Mouse (Mus musculus): ENCODE results near the gene Gtf3c6. TPM values are rescaled to one million over a fixed set of nuclear protein-coding genes. Genes with fewer than 3 reads are reported as not detected.
A peak's percentile ranks its signal among the peaks of the same experiment; 100 is the strongest.

The Gtf3c6 gene
- total and polyA plus RNA-seq, 3 experiments, result 32.5 to 107 (median 32.7) TPM

DNA sequence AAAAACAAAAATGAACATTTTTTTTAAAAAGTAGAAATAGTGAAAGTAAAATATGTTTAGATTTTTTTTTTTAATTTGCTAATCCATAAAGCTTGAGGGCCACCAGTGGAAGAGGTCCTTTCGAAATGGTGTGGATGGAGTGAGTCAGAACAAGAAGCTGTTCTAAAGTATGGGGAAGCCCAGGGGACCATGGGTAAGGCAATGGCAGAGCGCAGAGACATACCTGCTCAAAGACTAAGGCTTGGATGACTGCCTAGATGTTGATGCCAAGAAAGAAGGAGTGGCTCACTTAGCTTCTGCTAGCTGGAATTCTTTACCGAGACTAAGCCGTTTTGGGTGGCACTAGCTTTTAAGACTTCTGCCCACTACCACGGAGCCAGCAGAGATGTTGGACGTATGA lies 4.3 kb upstream of the Gtf3c6 start:
- Histone ChIP-seq H3K9me3 (replicated peaks; ENCODE audit: low read length) (no peaks in the 10 kb centered on the region), H3K27ac (ENCODE audit: insufficient read depth, low read depth) (peak overlapping the region; percentile 73), H3K36me3 (replicated peaks in 1 of 2; ENCODE audit: control insufficient read depth in 1 of 2, insufficient read depth in 1 of 2, low read length in 1 of 2) (no peaks in the 10 kb centered on the region), H3K4me1 (ENCODE audit: control insufficient read depth in 1 of 2, insufficient read depth in 2 of 2) (peaks cover 4 to 20% of the 10 kb centered on the region in 2 experiments; a peak in 3 of 4 replicates), H3K4me2 (ENCODE audit: insufficient read depth, low read depth, poor library complexity, severe bottlenecking) (peak overlapping the region; percentile 93), H3K27me3 (replicated peaks) (no peaks in the 10 kb centered on the region), H3K79me2 (replicated peaks; ENCODE audit: control insufficient read depth, extremely low read depth, insufficient read depth, poor library complexity, severe bottlenecking) (no peaks in the 10 kb centered on the region), H3K9ac (ENCODE audit: insufficient read depth, low read depth) (peak overlapping the region; percentile 80), H3K4me3 (replicated peaks in 1 of 3; ENCODE audit: low read depth in 2 of 3, low read length in 2 of 3, poor library complexity in 1 of 3) (peak overlapping the region in 1 of 3 experiments; percentile 52)
- in situ Hi-C loops (cut with MboI; ENCODE audit: low pct_ligation_motif_present, low pct_unique_long_range_greater_than_20kb, low sequenced_read_pairs), result no loop called here
- DNase-seq (ENCODE audit: extremely low read depth), result no peak
- peak; percentile 80 for TF ChIP-seq IRF4 (IDR thresholded peaks at IDR 0.05; ENCODE audit: low read depth, low read length)
- no peak for TF ChIP-seq USF1 (IDR thresholded peaks at IDR 0.05; ENCODE audit: low read depth, low read length)
- dilution Hi-C loops (cut with MboI; ENCODE audit: extremely low pct_ligation_motif_present, extremely low pct_unique_long_range_greater_than_20kb, low sequenced_read_pairs), result no loop called here

DNA sequence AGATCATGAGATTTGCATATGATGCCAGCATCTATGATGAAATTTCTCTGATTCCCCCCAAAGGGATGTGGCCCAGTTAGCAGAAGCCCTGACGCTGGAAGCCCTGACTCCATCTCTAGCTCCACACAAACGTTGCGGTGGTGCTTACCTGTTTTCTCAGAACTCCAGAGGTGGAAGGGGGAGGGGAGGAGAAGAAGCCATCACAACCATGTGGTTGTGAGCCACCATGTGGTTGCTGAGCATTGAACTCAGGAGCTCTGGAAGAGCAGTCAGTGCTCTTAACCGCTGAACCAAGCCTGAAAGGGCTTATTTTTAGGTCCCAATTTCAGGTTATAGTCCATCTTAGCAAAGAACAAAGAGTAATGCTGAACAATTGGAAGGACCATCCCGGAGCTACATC lies 2.4 kb upstream of the Gtf3c6 start:
- dilution Hi-C loops (cut with MboI; ENCODE audit: extremely low pct_ligation_motif_present, extremely low pct_unique_long_range_greater_than_20kb, low sequenced_read_pairs), result no loop called here
- H3K27me3 ChIP-seq (replicated peaks), result no peaks in the 10 kb centered on the region
- TF ChIP-seq IRF4 (IDR thresholded peaks at IDR 0.05; ENCODE audit: low read depth, low read length), result no peak
- TF ChIP-seq JUND (conservative IDR thresholded peaks at IDR 0.05; ENCODE audit: low read depth, low read length), result no peak
- TF ChIP-seq POLR2A (IDR thresholded peaks at IDR 0.05; ENCODE audit: low read depth, low read length), result no peak
- 0 out of 2 replicates have a peak, but pooled peaks have one; percentile 16 for TF ChIP-seq CHD2 (IDR thresholded peaks at IDR 0.05; ENCODE audit: low read length)
- peak; percentile 62; the same call in 1 of the 2 replicates for TF ChIP-seq MYC (IDR thresholded peaks at IDR 0.05; ENCODE audit: low read depth, low read length)
- no peak overlapping the region for H3K4me3 ChIP-seq (replicated peaks in 1 of 3; ENCODE audit: low read depth in 2 of 3, low read length in 2 of 3, poor library complexity in 1 of 3)
- H3K36me3 ChIP-seq (replicated peaks in 1 of 2; ENCODE audit: control insufficient read depth in 1 of 2, insufficient read depth in 1 of 2, low read length in 1 of 2), result peaks cover 0 to 4% of the 10 kb centered on the region in 2 experiments
- H3K79me2 ChIP-seq (replicated peaks; ENCODE audit: control insufficient read depth, extremely low read depth, insufficient read depth, poor library complexity, severe bottlenecking), result no peaks in the 10 kb centered on the region
- H3K4me2 ChIP-seq (ENCODE audit: insufficient read depth, low read depth, poor library complexity, severe bottlenecking), result no peak overlapping the region
- no peak for DNase-seq (ENCODE audit: extremely low read depth)
- no peak overlapping the region for H3K27ac ChIP-seq (ENCODE audit: insufficient read depth, low read depth)
- peaks cover 8 to 28% of the 10 kb centered on the region in 2 experiments for H3K4me1 ChIP-seq (ENCODE audit: control insufficient read depth in 1 of 2, insufficient read depth in 2 of 2)
- H3K9me3 ChIP-seq (replicated peaks; ENCODE audit: low read length), result no peaks in the 10 kb centered on the region
- H3K9ac ChIP-seq (ENCODE audit: insufficient read depth, low read depth), result no peak overlapping the region
- in situ Hi-C loops (cut with MboI; ENCODE audit: low pct_ligation_motif_present, low pct_unique_long_range_greater_than_20kb, low sequenced_read_pairs), result no loop called here

DNA sequence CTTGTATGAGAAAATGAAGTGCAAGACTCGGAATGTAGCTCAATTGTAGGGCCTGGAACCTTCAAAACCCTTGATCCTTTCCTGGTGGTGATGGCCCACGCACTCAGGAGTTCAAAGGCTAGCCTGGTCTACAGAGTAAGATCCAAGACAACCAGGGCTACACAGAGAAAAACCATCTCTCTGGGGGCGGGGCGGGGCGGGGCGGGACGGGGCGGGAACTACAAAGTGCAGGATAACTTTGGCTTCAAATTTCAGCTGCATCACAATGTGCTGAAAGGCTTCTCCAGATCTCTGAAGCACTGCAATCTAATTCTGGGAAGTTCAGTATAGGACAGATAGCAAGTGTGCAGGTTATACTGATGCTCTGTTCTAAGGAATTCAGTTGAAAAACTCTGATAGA lies 1.6 kb upstream of the Gtf3c6 start:
- dilution Hi-C loops (cut with MboI; ENCODE audit: extremely low pct_ligation_motif_present, extremely low pct_unique_long_range_greater_than_20kb, low sequenced_read_pairs), result no loop called here
- no peak overlapping the region for H3K27ac ChIP-seq (ENCODE audit: insufficient read depth, low read depth)

More for the DNA sequence above, 1.6 kb upstream of the Gtf3c6 start:
- TF ChIP-seq E2F4 (IDR thresholded peaks at IDR 0.05; ENCODE audit: insufficient replicate concordance, low read depth, low read length) (0 out of 2 replicates have a peak, but pooled peaks have one; percentile 29), CTCF (conservative IDR thresholded peaks at IDR 0.05 in 1 of 2, IDR thresholded peaks at IDR 0.05 in 1 of 2; ENCODE audit: low read depth in 2 of 2, low read length in 2 of 2) (no peak), CHD2 (IDR thresholded peaks at IDR 0.05; ENCODE audit: low read length) (no peak), RAD21 (IDR thresholded peaks at IDR 0.05; ENCODE audit: low read depth, low read length) (no peak), GABPA (IDR thresholded peaks at IDR 0.05; ENCODE audit: insufficient replicate concordance, low read depth, low read length) (no peak), JUND (conservative IDR thresholded peaks at IDR 0.05; ENCODE audit: low read depth, low read length) (no peak), NELFE (IDR thresholded peaks at IDR 0.05; ENCODE audit: low read depth, low read length) (no peak), NRF1 (IDR thresholded peaks at IDR 0.05; ENCODE audit: low read depth, low read length) (no peak)
- in situ Hi-C loops (cut with MboI; ENCODE audit: low pct_ligation_motif_present, low pct_unique_long_range_greater_than_20kb, low sequenced_read_pairs), result loop anchor here (5.0 kb wide), 1 partner anchor 268 kb away; no protein-coding TSS in a partner anchor
- no peak overlapping the region for H3K4me3 ChIP-seq (replicated peaks in 1 of 3; ENCODE audit: low read depth in 2 of 3, low read length in 2 of 3, poor library complexity in 1 of 3)
- no peaks in the 10 kb centered on the region for H3K79me2 ChIP-seq (replicated peaks; ENCODE audit: control insufficient read depth, extremely low read depth, insufficient read depth, poor library complexity, severe bottlenecking)
- no peaks in the 10 kb centered on the region for H3K27me3 ChIP-seq (replicated peaks)
- H3K4me1 ChIP-seq (ENCODE audit: control insufficient read depth in 1 of 2, insufficient read depth in 2 of 2), result peaks cover 8 to 28% of the 10 kb centered on the region in 2 experiments
- no peak overlapping the region for H3K9ac ChIP-seq (ENCODE audit: insufficient read depth, low read depth)
- peak overlapping the region; percentile 59 for H3K4me2 ChIP-seq (ENCODE audit: insufficient read depth, low read depth, poor library complexity, severe bottlenecking)
- peaks cover 0 to 4% of the 10 kb centered on the region in 2 experiments for H3K36me3 ChIP-seq (replicated peaks in 1 of 2; ENCODE audit: control insufficient read depth in 1 of 2, insufficient read depth in 1 of 2, low read length in 1 of 2)
- no peak for DNase-seq (ENCODE audit: extremely low read depth)
- H3K9me3 ChIP-seq (replicated peaks; ENCODE audit: low read length), result no peaks in the 10 kb centered on the region

Measured in CH12.LX (cell line).